Mouse (Mus musculus) E14TG2a.4 (cell line): Measurements from ENCODE around the gene Alg3.

Source experiments
- H3K27me3 ChIP-seq: 2 replicates; pipeline ENCODE4 v1.6.1; 2014; ENCODE audit warnings: low read length, control low read depth; ENCODE audit not compliant: insufficient read depth
- H3K36me3 ChIP-seq: 2 replicates; pipeline ENCODE4 v1.6.1; 2014; ENCODE audit warnings: low read length, control low read depth; ENCODE audit not compliant: insufficient read depth
- H3K4me1 ChIP-seq: replicated peaks from 2 replicates; pipeline ENCODE4 v1.6.1; 2014; ENCODE audit warnings: low read depth, low read length, control low read depth
- H3K4me3 ChIP-seq: replicated peaks from 2 replicates; pipeline ENCODE4 v1.5.1; 2014; ENCODE audit warnings: mild to moderate bottlenecking, low read length
- H3K9me3 ChIP-seq: 2 replicates; pipeline ENCODE4 v1.6.1; 2014; ENCODE audit warnings: low read length, control low read depth
- CTCF ChIP-seq: conservative IDR thresholded peaks from 2 replicates; pipeline ENCODE4 v1.5.1; 2014; ENCODE audit warnings: low read length
- NANOG ChIP-seq: IDR thresholded peaks from 2 replicates; pipeline ENCODE4 v1.6.1; 2014; ENCODE audit warnings: borderline replicate concordance, low read length, mixed read lengths
- POU5F1 ChIP-seq: IDR thresholded peaks from 2 replicates; pipeline ENCODE4 v1.6.1; 2014; ENCODE audit warnings: low read length, borderline replicate concordance

Gene Alg3

GRCm38 (mm10) chr16:20619541-20620398 lies 8.2 kb upstream of the Alg3 start:
- TF ChIP-seq CTCF (no peak), NANOG (no peak), POU5F1 (no peak)

GRCm38 (mm10) chr16:20610501-20611356 lies 806 bp downstream of the Alg3 start:
- no peaks in the 10 kb centered on the region for H3K9me3 ChIP-seq
- peak overlapping the region; percentile 97 for H3K4me3 ChIP-seq
- no peaks in the 10 kb centered on the region for H3K27me3 ChIP-seq
- no peak for TF ChIP-seq NANOG
- no peak for TF ChIP-seq POU5F1
- TF ChIP-seq CTCF = no peak
- H3K4me1 ChIP-seq = peaks cover 64% of the 10 kb centered on the region
- H3K36me3 ChIP-seq = peaks cover 59% of the 10 kb centered on the region

More at GRCm38 (mm10) chr16:20619541-20620398, 8.2 kb upstream of the Alg3 start:
- H3K4me3 ChIP-seq = peak overlapping the region; percentile 89
- peaks cover 29% of the 10 kb centered on the region for H3K36me3 ChIP-seq
- H3K4me1 ChIP-seq = peaks cover 36% of the 10 kb centered on the region
- peaks cover 58% of the 10 kb centered on the region for H3K27me3 ChIP-seq
- H3K9me3 ChIP-seq = no peaks in the 10 kb centered on the region

- TF ChIP-seq NANOG (no peak), CTCF (no peak), POU5F1 (no peak)
These were observed 6.8 kb downstream of the Alg3 start for GRCm38 (mm10) chr16:20604705-20605104.

GRCm38 (mm10) chr16:20600511-20600910 lies 11.0 kb downstream of the Alg3 start:
- peaks cover 20% of the 10 kb centered on the region for H3K36me3 ChIP-seq
- TF ChIP-seq NANOG = no peak
- TF ChIP-seq POU5F1 = no peak
- no peak for TF ChIP-seq CTCF
- H3K4me3 ChIP-seq = no peak overlapping the region
- peaks cover 30% of the 10 kb centered on the region for H3K4me1 ChIP-seq
- no peaks in the 10 kb centered on the region for H3K9me3 ChIP-seq
- H3K27me3 ChIP-seq = peaks cover 30% of the 10 kb centered on the region

More at GRCm38 (mm10) chr16:20604705-20605104, 6.8 kb downstream of the Alg3 start:
- peaks cover 59% of the 10 kb centered on the region for H3K36me3 ChIP-seq
- H3K9me3 ChIP-seq = no peaks in the 10 kb centered on the region
- peaks cover 4% of the 10 kb centered on the region for H3K27me3 ChIP-seq
- no peak overlapping the region for H3K4me3 ChIP-seq
- H3K4me1 ChIP-seq = peaks cover 71% of the 10 kb centered on the region

GRCm38 (mm10) chr16:20596687-20597441 lies 14.7 kb downstream of the Alg3 start:
- H3K4me3 ChIP-seq = no peak overlapping the region
- TF ChIP-seq CTCF (no peak), POU5F1 (no peak)
- no peaks in the 10 kb centered on the region for H3K36me3 ChIP-seq
- H3K27me3 ChIP-seq = peaks cover 64% of the 10 kb centered on the region
- H3K9me3 ChIP-seq = no peaks in the 10 kb centered on the region
- H3K4me1 ChIP-seq = peaks cover 9% of the 10 kb centered on the region

GRCm38 (mm10) chr16:20595737-20596136 lies 15.8 kb downstream of the Alg3 start:
- no peak for TF ChIP-seq NANOG
- TF ChIP-seq CTCF = no peak
- TF ChIP-seq POU5F1 = no peak
- no peaks in the 10 kb centered on the region for H3K9me3 ChIP-seq
- H3K4me1 ChIP-seq = peaks cover 13% of the 10 kb centered on the region
- no peaks in the 10 kb centered on the region for H3K36me3 ChIP-seq
- H3K4me3 ChIP-seq = no peak overlapping the region
- H3K27me3 ChIP-seq = peaks cover 73% of the 10 kb centered on the region

GRCm38 (mm10) chr16:20595060-20595673 lies 16.4 kb downstream of the Alg3 start:
- Histone ChIP-seq H3K4me3 (no peak overlapping the region), H3K4me1 (peaks cover 16% of the 10 kb centered on the region), H3K36me3 (no peaks in the 10 kb centered on the region), H3K9me3 (no peaks in the 10 kb centered on the region), H3K27me3 (peaks cover 79% of the 10 kb centered on the region)
- TF ChIP-seq NANOG = no peak

- Histone ChIP-seq H3K9me3 (no peaks in the 10 kb centered on the region), H3K27me3 (peaks cover 83% of the 10 kb centered on the region), H3K4me1 (peaks cover 24% of the 10 kb centered on the region), H3K36me3 (no peaks in the 10 kb centered on the region), H3K4me3 (peak overlapping the region; percentile 67)
- TF ChIP-seq POU5F1 = no peak
- no peak for TF ChIP-seq NANOG
- TF ChIP-seq CTCF = no peak
These were observed 20.3 kb downstream of the Alg3 start for GRCm38 (mm10) chr16:20591076-20591705.
